Mouse (Mus musculus): ENCODE data around the gene Zfp526. TPM values are rescaled to one million over a fixed set of nuclear protein-coding genes. Genes with fewer than 3 reads are reported as not detected.

Gene Zfp526
- polyA plus RNA-seq, 1 experiment = 8.7 TPM

GRCm38 (mm10) chr7:25219756-25220456 lies 1.3 kb upstream of the Zfp526 start:
- WGBS = 2% methylated on average over 31 of the region's 31 CpGs
- peaks cover 17% of the 10 kb centered on the region for H3K36me3 ChIP-seq (ENCODE audit: control insufficient read depth, insufficient read depth, low read length)
- peak; percentile 98 for TF ChIP-seq POLR2A (IDR thresholded peaks at IDR 0.05; ENCODE audit: low read depth, low read length)
- no peak for TF ChIP-seq CTCF (IDR thresholded peaks at IDR 0.05; ENCODE audit: extremely low read depth, insufficient read length, insufficient replicate concordance, low read depth, low read length)
- H3K27ac ChIP-seq (ENCODE audit: insufficient read depth, low read depth, low read length) = peak overlapping the region; percentile 93
- no peaks in the 10 kb centered on the region for H3K27me3 ChIP-seq (ENCODE audit: control insufficient read depth, insufficient read depth, low read length)
- H3K4me1 ChIP-seq (ENCODE audit: control insufficient read depth, insufficient read depth, insufficient read length, low read length) = peaks cover 11% of the 10 kb centered on the region
- H3K4me3 ChIP-seq (ENCODE audit: low read depth, low read length) = peak overlapping the region; percentile 84

DNA sequence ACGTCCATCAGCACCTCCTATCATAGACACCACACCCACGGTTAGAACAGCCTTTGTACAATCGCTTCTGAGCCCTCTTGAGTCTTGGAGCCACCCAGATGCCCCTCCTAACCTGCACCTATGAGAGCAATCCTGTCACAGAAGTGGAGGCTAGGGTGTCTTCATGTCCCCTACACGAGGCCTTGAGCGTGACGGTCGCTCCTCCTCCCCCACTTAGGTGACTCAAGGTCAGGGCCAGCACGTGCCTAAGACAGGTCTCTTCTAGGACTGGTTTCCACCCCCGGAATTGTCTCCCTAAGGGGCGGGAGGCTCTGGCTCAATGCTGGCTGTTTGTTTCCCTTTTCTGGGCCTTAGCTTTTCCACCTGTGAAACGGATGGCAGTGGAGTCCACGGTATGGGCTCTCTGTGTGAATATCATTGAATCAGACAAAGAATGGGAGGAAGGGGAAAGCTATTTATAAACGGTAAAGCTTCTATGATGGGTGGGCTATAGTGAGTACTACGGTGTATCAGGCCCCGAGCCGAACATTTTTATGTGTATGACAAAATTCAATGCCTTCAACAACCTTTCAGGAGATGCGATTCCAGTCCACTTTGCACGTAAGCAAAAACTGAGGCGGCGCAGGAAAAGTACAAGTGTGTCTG lies 646 bp upstream of the Zfp526 start, which contains the start of gene Dedd2:
TSS of gene Dedd2 (minus strand) at position 159 of the 645 bp plus-strand sequence.
- 1% methylated on average over 20 of the region's 20 CpGs for WGBS
- H3K27me3 ChIP-seq (ENCODE audit: control insufficient read depth, insufficient read depth, low read length) = no peaks in the 10 kb centered on the region

DNA sequence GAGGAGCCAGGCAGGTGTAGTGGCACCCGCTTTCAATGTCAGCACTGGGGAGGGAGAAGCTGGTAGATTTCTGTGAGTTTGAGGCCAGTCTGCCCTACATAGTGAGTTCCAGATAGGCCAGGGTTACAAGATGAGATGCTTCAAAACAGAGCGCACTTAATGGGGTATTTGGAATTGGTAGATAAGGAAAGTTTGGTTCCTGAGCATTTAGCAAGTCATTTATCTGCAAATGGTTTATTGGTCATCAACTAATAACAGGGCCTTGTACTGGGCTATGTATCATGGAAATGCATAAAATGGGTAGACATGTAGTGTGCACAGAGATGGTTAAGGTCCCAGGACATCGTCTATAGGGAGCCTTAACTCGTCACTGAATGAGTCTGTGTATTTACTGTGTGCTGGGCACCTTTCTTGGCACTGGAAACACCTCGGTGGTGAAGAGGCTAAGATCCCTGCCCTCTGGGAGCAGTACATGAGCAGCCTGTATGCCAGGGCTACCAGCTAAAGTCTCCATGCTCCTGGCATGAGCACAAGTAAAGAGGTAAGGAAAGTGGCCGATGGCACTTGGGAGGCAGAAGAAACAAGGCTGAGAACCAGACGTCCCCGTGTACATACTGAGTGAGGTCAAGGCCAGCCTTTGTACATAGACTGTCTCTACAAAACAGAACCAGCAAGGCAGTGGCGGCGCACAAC lies 1.2 kb downstream of the Zfp526 start:
- peaks cover 32% of the 10 kb centered on the region for H3K36me3 ChIP-seq (ENCODE audit: control insufficient read depth, insufficient read depth, low read length)
- H3K27me3 ChIP-seq (ENCODE audit: control insufficient read depth, insufficient read depth, low read length) = no peaks in the 10 kb centered on the region
- peaks cover 9% of the 10 kb centered on the region for H3K4me1 ChIP-seq (ENCODE audit: control insufficient read depth, insufficient read depth, insufficient read length, low read length)
- no peak overlapping the region for H3K27ac ChIP-seq (ENCODE audit: insufficient read depth, low read depth, low read length)
- TF ChIP-seq CTCF (IDR thresholded peaks at IDR 0.05; ENCODE audit: extremely low read depth, insufficient read length, insufficient replicate concordance, low read depth, low read length) (no peak), POLR2A (IDR thresholded peaks at IDR 0.05; ENCODE audit: low read depth, low read length) (no peak)
- WGBS = 73% methylated on average over 10 of the region's 10 CpGs
- no peak overlapping the region for H3K4me3 ChIP-seq (ENCODE audit: low read depth, low read length)

More for the DNA sequence above, 646 bp upstream of the Zfp526 start, which contains the start of gene Dedd2:
- Histone ChIP-seq H3K4me3 (ENCODE audit: low read depth, low read length) (peak within 1 kb of the TSS; percentile 84), H3K36me3 (ENCODE audit: control insufficient read depth, insufficient read depth, low read length) (peaks cover 18% of the 10 kb centered on the region), H3K4me1 (ENCODE audit: control insufficient read depth, insufficient read depth, insufficient read length, low read length) (peaks cover 11% of the 10 kb centered on the region), H3K27ac (ENCODE audit: insufficient read depth, low read depth, low read length) (peak within 1 kb of the TSS; percentile 93)
- no peak; the same call in none of the 2 replicates for TF ChIP-seq POLR2A (IDR thresholded peaks at IDR 0.05; ENCODE audit: low read depth, low read length)
- no peak for TF ChIP-seq CTCF (IDR thresholded peaks at IDR 0.05; ENCODE audit: extremely low read depth, insufficient read length, insufficient replicate concordance, low read depth, low read length)

- Histone ChIP-seq H3K4me1 (ENCODE audit: control insufficient read depth, insufficient read depth, insufficient read length, low read length) (no peaks in the 10 kb centered on the region), H3K27me3 (ENCODE audit: control insufficient read depth, insufficient read depth, low read length) (no peaks in the 10 kb centered on the region), H3K4me3 (ENCODE audit: low read depth, low read length) (no peak overlapping the region), H3K36me3 (ENCODE audit: control insufficient read depth, insufficient read depth, low read length) (peaks cover 79% of the 10 kb centered on the region), H3K27ac (ENCODE audit: insufficient read depth, low read depth, low read length) (no peak overlapping the region)
- 81% methylated on average over 1 of the region's 1 CpGs for WGBS
- no peak for TF ChIP-seq POLR2A (IDR thresholded peaks at IDR 0.05; ENCODE audit: low read depth, low read length)
Measured at GRCm38 (mm10) chr7:25227523-25228300, 6.5 kb downstream of the Zfp526 start.

- Histone ChIP-seq H3K4me1 (ENCODE audit: control insufficient read depth, insufficient read depth, insufficient read length, low read length) (peaks cover 3% of the 10 kb centered on the region), H3K27me3 (ENCODE audit: control insufficient read depth, insufficient read depth, low read length) (no peaks in the 10 kb centered on the region), H3K27ac (ENCODE audit: insufficient read depth, low read depth, low read length) (no peak overlapping the region), H3K36me3 (ENCODE audit: control insufficient read depth, insufficient read depth, low read length) (peaks cover 81% of the 10 kb centered on the region), H3K4me3 (ENCODE audit: low read depth, low read length) (no peak overlapping the region)
- 81% methylated on average over 9 of the region's 9 CpGs for WGBS
- TF ChIP-seq CTCF (IDR thresholded peaks at IDR 0.05; ENCODE audit: extremely low read depth, insufficient read length, insufficient replicate concordance, low read depth, low read length) = no peak
- TF ChIP-seq POLR2A (IDR thresholded peaks at IDR 0.05; ENCODE audit: low read depth, low read length) = no peak
Measured at GRCm38 (mm10) chr7:25230690-25231285, 9.6 kb downstream of the Zfp526 start.

- no peaks in the 10 kb centered on the region for H3K27me3 ChIP-seq (ENCODE audit: control insufficient read depth, insufficient read depth, low read length)
- H3K4me1 ChIP-seq (ENCODE audit: control insufficient read depth, insufficient read depth, insufficient read length, low read length) = peaks cover 9% of the 10 kb centered on the region
- H3K27ac ChIP-seq (ENCODE audit: insufficient read depth, low read depth, low read length) = no peak overlapping the region
- peaks cover 67% of the 10 kb centered on the region for H3K36me3 ChIP-seq (ENCODE audit: control insufficient read depth, insufficient read depth, low read length)
- TF ChIP-seq POLR2A (IDR thresholded peaks at IDR 0.05; ENCODE audit: low read depth, low read length) (no peak), CTCF (IDR thresholded peaks at IDR 0.05; ENCODE audit: extremely low read depth, insufficient read length, insufficient replicate concordance, low read depth, low read length) (no peak)
- 60% methylated on average over 5 of the region's 5 CpGs for WGBS
- H3K4me3 ChIP-seq (ENCODE audit: low read depth, low read length) = no peak overlapping the region
Measured at GRCm38 (mm10) chr7:25232101-25232648, 10.9 kb downstream of the Zfp526 start.

All from small intestine, adult 2 months (tissue).